Mouse (Mus musculus): ENCODE measurements around the gene Myocd.

Myocd gene

GRCm38 (mm10) chr11:65137145-65137652 is 132.6 kb downstream of the Myocd start:
- DNase-seq (ENCODE audit: low spot score): no peak

DNA sequence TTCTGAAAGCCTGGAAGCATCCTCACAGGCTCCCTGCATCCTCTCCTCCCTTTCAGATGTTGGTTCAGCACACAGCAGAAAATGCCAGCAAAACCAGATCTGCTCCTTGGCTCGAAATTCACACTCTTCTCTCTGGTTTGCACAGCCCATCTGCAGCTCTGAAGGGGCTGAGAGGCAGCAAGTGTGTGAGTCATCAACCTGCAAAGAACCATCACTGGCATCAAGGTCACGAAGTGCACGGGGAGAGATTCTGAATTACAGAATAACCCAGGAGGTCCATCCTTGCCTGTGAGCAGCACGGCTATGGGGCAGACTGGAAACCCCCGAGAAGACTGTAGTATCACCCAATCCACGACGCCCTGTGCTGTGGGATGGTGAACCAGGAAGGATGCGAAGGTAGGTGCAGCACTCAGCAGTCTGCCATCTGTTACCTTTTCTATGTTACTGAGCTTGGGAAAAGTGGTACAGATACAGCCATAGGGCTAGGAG is 134.5 kb downstream of the Myocd start:
- DNase-seq (ENCODE audit: low spot score): no peak

GRCm38 (mm10) chr11:65133661-65134060 is 136.1 kb downstream of the Myocd start:
- DNase-seq (ENCODE audit: low spot score): no peak

- DNase-seq (ENCODE audit: low spot score): no peak
Measured at GRCm38 (mm10) chr11:65129110-65129509, 140.7 kb downstream of the Myocd start.

DNA sequence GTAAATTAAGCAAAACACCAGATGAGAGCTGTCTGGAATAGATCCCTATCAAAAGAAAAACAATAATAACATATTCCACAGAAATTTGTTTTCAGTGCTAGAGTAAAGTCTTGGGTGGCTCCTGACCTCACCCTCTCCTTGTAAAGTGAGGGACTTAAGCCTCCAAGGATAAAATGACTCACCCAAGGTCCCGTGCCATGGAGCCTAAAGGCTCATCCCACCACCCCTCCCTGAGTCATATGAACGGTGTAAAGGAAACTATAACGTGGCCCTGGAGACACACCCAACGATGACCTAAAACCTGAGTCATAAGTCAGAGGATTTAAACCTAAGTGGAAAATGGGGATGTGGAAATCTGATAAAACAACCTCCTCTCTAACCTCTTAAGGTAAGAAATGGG is 141.1 kb downstream of the Myocd start:
- DNase-seq (ENCODE audit: low spot score): no peak

DNA sequence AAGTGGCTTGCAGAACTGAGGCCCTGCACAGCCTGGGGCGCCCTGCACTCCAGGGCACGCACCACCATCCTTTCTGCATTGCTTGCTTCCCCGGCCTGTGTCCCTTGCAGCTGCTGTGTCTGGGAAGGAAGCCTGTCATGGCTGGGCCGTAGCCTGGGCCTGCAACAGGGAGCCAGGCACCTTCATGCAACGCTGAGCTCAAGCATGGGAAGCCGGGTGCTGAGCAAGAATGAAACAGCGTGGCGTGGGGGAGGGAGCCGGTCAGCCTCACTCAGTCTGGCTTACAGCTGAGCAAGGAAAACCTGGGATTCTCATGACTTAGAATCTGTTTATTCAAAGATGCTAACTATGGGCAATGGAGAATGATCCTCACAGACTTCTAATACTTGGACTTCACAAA is 143.2 kb downstream of the Myocd start:
- DNase-seq (ENCODE audit: low spot score): no peak

All from testis, postnatal 14 days (tissue).